Mouse (Mus musculus) small intestine, adult 2 months (tissue): Measurements from ENCODE around the gene Gm28044.
"Not testable (repeated sequence)": the region's sequence is repeated elsewhere in the genome, so short reads cannot be mapped to it uniquely, and the experiment has no call there.

Source experiments
- CTCF ChIP-seq: fragments of 200-500 bp; IDR thresholded peaks from 2 replicates; pipeline ENCODE4 v1.5.1; 2012; ENCODE audit warnings: low read depth, mild to moderate bottlenecking, control low read depth, inconsistent platforms, low read length, moderate library complexity, mixed read lengths; ENCODE audit not compliant: insufficient replicate concordance, insufficient read length; ENCODE audit errors: extremely low read depth
- POLR2A ChIP-seq: fragments of 200-500 bp; IDR thresholded peaks from 2 replicates; pipeline ENCODE4 v1.6.1; 2012; ENCODE audit warnings: low read depth, mild to moderate bottlenecking, control low read depth, inconsistent platforms, low read length, moderate library complexity

DNA sequence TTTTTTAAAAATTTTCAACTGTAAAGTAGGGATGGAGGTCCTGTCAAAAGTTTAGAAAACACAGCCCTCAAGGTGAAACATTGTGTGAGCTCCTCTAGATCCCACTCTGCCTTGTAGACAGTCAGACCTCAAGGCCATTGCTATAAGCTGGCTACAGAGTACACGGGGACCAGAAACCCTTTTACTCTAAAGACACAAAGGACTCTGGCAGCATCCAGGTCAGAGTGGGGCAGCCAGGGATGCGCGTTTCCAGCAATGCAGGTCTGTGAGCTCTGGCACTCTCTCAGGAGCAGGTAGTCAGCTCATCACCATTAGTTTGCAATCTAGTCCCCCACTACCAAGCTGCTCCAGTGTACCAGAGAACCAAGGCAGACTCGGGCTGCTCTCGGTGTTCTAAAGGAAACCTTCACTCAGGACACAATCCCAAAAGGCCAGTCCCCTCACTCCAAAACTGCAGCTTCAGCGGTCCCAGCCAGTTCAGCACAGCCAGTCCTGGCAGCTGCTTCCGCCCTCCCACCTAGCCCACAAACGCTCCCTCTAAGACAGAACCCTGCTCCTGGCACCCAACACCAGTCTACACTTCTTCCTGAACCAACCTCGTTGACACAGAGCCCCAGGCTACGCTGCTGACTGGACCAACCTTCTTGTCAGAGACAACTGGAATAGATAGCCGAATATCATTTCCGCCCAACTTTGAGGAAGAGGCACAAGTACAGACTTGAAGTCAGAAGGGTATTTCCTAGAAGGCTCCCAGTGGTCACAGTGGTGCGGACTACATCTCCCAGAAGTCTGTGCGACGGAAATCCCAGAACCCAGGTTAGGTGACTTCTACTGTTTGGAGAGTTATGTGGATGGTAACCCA, 14.9 kb upstream of the Gm28044 start, which contains the start of the genes Gm28041 and Zfp456:
- not testable (repeated sequence) for TF ChIP-seq POLR2A, CTCF
